Comparison of ENCODE assay signal across 15 mouse cellular contexts in genomic region chr5:147527788-147528187, GRCm38 (mm10).
DNase-seq lines count a peak whose midpoint lies in the region; TF ChIP-seq lines count a peak whose summit lies in the region.
"Had no signal": no experiment of that assay in that cellular context is flagged by ENCODE, and none has a peak within 500 bp of the region (broad histone marks: within the 10 kb centered on the region; RNA-seq: fewer than 3 reads in every experiment).

No protein-coding gene starts in this region.

- H3K9me3 ChIP-seq in megakaryocyte, embryonic 14.5 days, result no peaks in the 10 kb centered on the region
- H3K9me3 ChIP-seq: forebrain, embryonic 13.5 days; kidney, embryonic 15.5 days; midbrain, embryonic 10.5 days had no signal

- no peak for TF ChIP-seq CTCF in lung, adult 2 months (IDR thresholded peaks at IDR 0.05; ENCODE audit: insufficient read depth, low read length)

- H3K4me1 ChIP-seq in lung, adult 2 months (ENCODE audit: control insufficient read depth, insufficient read depth, low read length), result 0 out of 2 replicates have a peak, but pooled peaks cover 2% of the 10 kb centered on the region
- peaks cover 40% of the 10 kb centered on the region for H3K4me1 ChIP-seq in megakaryocyte, embryonic 14.5 days
- H3K4me1 ChIP-seq: forebrain, embryonic 13.5 days; kidney, embryonic 15.5 days; midbrain, embryonic 10.5 days had no signal

- no peak for TF ChIP-seq POLR2A in lung, adult 2 months (IDR thresholded peaks at IDR 0.05; ENCODE audit: borderline replicate concordance, extremely low read depth, low read depth, low read length)

- H3K27me3 ChIP-seq in megakaryocyte, embryonic 14.5 days (replicated peaks), result no peaks in the 10 kb centered on the region
- H3K27me3 ChIP-seq: forebrain, embryonic 13.5 days; kidney, embryonic 15.5 days had no signal

- H3K36me3 ChIP-seq in megakaryocyte, embryonic 14.5 days (replicated peaks; ENCODE audit: low read length), result peaks cover 88% of the 10 kb centered on the region

- DNase-seq in lung, postnatal 25 days (ENCODE audit: low spot score), result peak; percentile 13
- no peak for DNase-seq in lung, adult 2 months
- DNase-seq in MEL-GATA-1-ER (ENCODE audit: extremely low read depth, low read depth), result peak; percentile 7
- DNase-seq in thymus, postnatal 25 days, result peak; percentile 21
- DNase-seq in right cerebral cortex, adult 18-20 months, result no peak
- no peak for DNase-seq in cerebellum, postnatal 25 days
- DNase-seq: adrenal gland, postnatal 25 days; cerebellum, adult 9-10 months; gastrocnemius, adult 2 months; heart, adult 2 months; heart, postnatal 4 days had no signal

- WGBS in lung, adult 2 months, result 72% methylated on average over 3 of the region's 3 CpGs

- no peak overlapping the region for H3K4me3 ChIP-seq in lung, adult 2 months (replicated peaks; ENCODE audit: extremely low read depth, low read depth, low read length)
- peak overlapping the region; percentile 64 for H3K4me3 ChIP-seq in megakaryocyte, embryonic 14.5 days (replicated peaks)
- H3K4me3 ChIP-seq: forebrain, embryonic 13.5 days; gastrocnemius, adult 2 months; heart, adult 2 months; kidney, embryonic 15.5 days; midbrain, embryonic 10.5 days had no signal

Comparison
In these comparisons a context has a peak if more than half of its experiments do, and no peak if none do; other contexts are left out.
1. DNase-seq: peak in lung, postnatal 25 days (single experiment), MEL-GATA-1-ER (single experiment) and thymus, postnatal 25 days (single experiment); none in lung, adult 2 months (single experiment), right cerebral cortex, adult 18-20 months (single experiment) and cerebellum, postnatal 25 days (0 of 2).